Mouse (Mus musculus) retina, adult 2 months (tissue): ENCODE measurements at regions not wholly inside any gene's neighbourhood (a gene's known extent, or its start where the extent isn't known, plus 50 kb on each side); places are given as distances from the start of the nearest gene placed in this dataset.
A peak's percentile ranks its signal among the peaks of the same experiment; 100 is the strongest.

Experiments
- DNase-seq: peaks from one replicate; pipeline ENCODE4 v3.0.0-alpha.2; 2012; ENCODE audit warnings: low read depth, low spot score

GRCm38 (mm10) chrX:99548284-99549019, 77.4 kb upstream of the Pja1 start:
- DNase-seq: no peak

- no peak for DNase-seq
These were observed 73.3 kb upstream of the Pja1 start for GRCm38 (mm10) chrX:99544410-99544809.

GRCm38 (mm10) chrX:99541916-99542315, 70.8 kb upstream of the Pja1 start:
- DNase-seq: no peak

- no peak for DNase-seq
These were observed 69.1 kb upstream of the Pja1 start for GRCm38 (mm10) chrX:99540087-99540576.

GRCm38 (mm10) chrX:99539684-99540083, 68.6 kb upstream of the Pja1 start:
- DNase-seq: no peak

GRCm38 (mm10) chrX:99537814-99538213, 66.7 kb upstream of the Pja1 start:
- no peak for DNase-seq

GRCm38 (mm10) chrX:99534922-99535321, 63.8 kb upstream of the Pja1 start:
- DNase-seq: no peak

GRCm38 (mm10) chrX:99531154-99531553, 60.1 kb upstream of the Pja1 start:
- DNase-seq: no peak

- DNase-seq: no peak
These were observed 59.4 kb upstream of the Pja1 start for GRCm38 (mm10) chrX:99530511-99530910.

- DNase-seq: no peak
These were observed 52.2 kb upstream of the Pja1 start for GRCm38 (mm10) chrX:99523306-99523705.

- peak; percentile 38 for DNase-seq
These were observed 51.8 kb upstream of the Pja1 start for GRCm38 (mm10) chrX:99522830-99523229.

- DNase-seq: no peak
These were observed 51.2 kb upstream of the Pja1 start for GRCm38 (mm10) chrX:99522289-99522688.

GRCm38 (mm10) chrX:99521866-99522265, 50.8 kb upstream of the Pja1 start:
- no peak for DNase-seq
